Mouse (Mus musculus) forebrain, embryonic 15.5 days (tissue): ENCODE data around the gene Tshr. TPM values are rescaled to one million over a fixed set of nuclear protein-coding genes. Genes with fewer than 3 reads are reported as not detected.

Source experiments
- ATAC-seq: fragments of 200-750 bp; cut with Nextera tagmentation; replicated peaks from 2 replicates; pipeline ENCODE4 v1.8.0; 2017; ENCODE audit warnings: mild to moderate bottlenecking, moderate TSS enrichment, moderate library complexity
- H3K27ac ChIP-seq: fragments of 300-500 bp; sonication (generic); replicated peaks from 2 replicates; pipeline ENCODE4 v1.5.1; 2015; ENCODE audit warnings: mild to moderate bottlenecking, inconsistent platforms
- H3K27me3 ChIP-seq: fragments of 300-500 bp; sonication (generic); 2 replicates; pipeline ENCODE4 v1.6.1; 2015; ENCODE audit warnings: inconsistent platforms
- H3K36me3 ChIP-seq: fragments of 300-500 bp; sonication (generic); 2 replicates; pipeline ENCODE4 v1.6.1; 2015; ENCODE audit warnings: mild to moderate bottlenecking, inconsistent platforms
- H3K4me1 ChIP-seq: fragments of 300-500 bp; sonication (generic); 2 replicates; pipeline ENCODE4 v1.6.1; 2015; ENCODE audit warnings: inconsistent platforms
- H3K4me2 ChIP-seq: fragments of 300-500 bp; sonication (generic); replicated peaks from 2 replicates; pipeline ENCODE4 v1.6.1; 2015; ENCODE audit warnings: mild to moderate bottlenecking, inconsistent platforms
- H3K4me3 ChIP-seq: fragments of 300-500 bp; sonication (generic); 2 replicates; pipeline ENCODE4 v1.5.1; 2015; ENCODE audit warnings: mild to moderate bottlenecking, inconsistent platforms
- H3K9ac ChIP-seq: fragments of 300-500 bp; sonication (generic); replicated peaks from 2 replicates; pipeline ENCODE4 v1.6.1; 2015; ENCODE audit warnings: mild to moderate bottlenecking, inconsistent platforms
- H3K9me3 ChIP-seq: fragments of 300-500 bp; sonication (generic); 2 replicates; pipeline ENCODE4 v1.6.1; 2016; ENCODE audit warnings: inconsistent platforms
- WGBS: fragments of 180-500 bp; shearing (Covaris S2); methylation state at CpG from one replicate; pipeline ENCODE4 v1.1.7; 2015; ENCODE audit warnings: mixed read lengths; 5-methylcytosine and 5-hydroxymethylcytosine counted together
- polyA plus RNA-seq: library from polyadenylated mRNA; unstranded; fragments of >200 nt; fragmentation: Nextera tagmentation; extraction: Ambion mirVana; gene quantifications from 2 replicates; pipeline ENCODE4 v1.2.1, GENCODE M21; 2015

Tshr gene
- polyA plus RNA-seq, 1 experiment from 2014 or later, result 1.1 TPM

DNA sequence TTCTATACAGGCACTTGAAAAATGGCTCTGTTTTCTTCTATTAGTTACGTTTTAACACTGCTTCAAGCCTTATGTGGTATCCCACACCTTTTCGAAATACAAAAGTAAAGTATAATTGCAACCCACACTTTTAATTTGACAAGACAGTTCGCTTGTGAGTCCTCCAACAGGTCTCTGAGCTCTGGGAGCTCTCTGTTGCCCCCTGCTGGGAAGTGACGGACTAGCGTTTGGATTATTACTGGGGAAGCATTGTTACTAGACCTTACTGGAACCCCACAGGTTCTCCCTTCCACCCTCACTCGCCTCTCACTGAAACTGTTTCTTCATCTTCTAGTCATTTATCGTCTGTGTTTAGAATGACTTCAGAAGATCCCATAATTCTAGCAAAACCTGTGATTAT is 34.4 kb downstream of the Tshr start:
- no peak overlapping the region for H3K27ac ChIP-seq
- ATAC-seq, result no peak
- H3K4me2 ChIP-seq, result no peak overlapping the region
- H3K27me3 ChIP-seq, result no peaks in the 10 kb centered on the region
- peaks cover 22% of the 10 kb centered on the region for H3K4me1 ChIP-seq
- H3K4me3 ChIP-seq, result no peak overlapping the region
- no peaks in the 10 kb centered on the region for H3K9me3 ChIP-seq
- WGBS, result 52% methylated on average over 7 of the region's 7 CpGs
- H3K9ac ChIP-seq, result no peak overlapping the region
- H3K36me3 ChIP-seq, result no peaks in the 10 kb centered on the region

DNA sequence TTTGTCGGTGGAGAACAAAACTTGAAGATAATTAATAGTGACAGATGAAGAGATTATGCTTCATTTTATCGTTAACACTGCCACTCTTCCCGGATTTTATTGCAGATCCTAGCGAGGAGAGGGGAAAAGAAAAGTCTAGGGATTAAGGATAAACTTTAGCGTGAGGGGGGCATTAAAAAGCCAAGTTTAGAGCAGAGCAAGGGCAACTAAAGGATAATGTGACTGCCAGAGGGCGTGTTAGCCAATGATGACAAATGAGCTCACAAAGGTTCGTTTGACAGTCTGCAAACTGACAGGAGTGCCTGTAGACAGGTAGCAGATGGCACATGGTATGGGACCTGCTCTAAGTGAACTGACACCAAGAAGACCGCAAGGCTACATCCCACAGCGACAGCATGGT is 36.9 kb downstream of the Tshr start:
- no peaks in the 10 kb centered on the region for H3K9me3 ChIP-seq
- H3K36me3 ChIP-seq, result no peaks in the 10 kb centered on the region
- WGBS, result 45% methylated on average over 9 of the region's 9 CpGs
- no peak overlapping the region for H3K27ac ChIP-seq
- no peak overlapping the region for H3K9ac ChIP-seq
- no peak for ATAC-seq
- H3K4me2 ChIP-seq, result no peak overlapping the region
- H3K27me3 ChIP-seq, result no peaks in the 10 kb centered on the region
- H3K4me3 ChIP-seq, result no peak overlapping the region
- H3K4me1 ChIP-seq, result peaks cover 16% of the 10 kb centered on the region

DNA sequence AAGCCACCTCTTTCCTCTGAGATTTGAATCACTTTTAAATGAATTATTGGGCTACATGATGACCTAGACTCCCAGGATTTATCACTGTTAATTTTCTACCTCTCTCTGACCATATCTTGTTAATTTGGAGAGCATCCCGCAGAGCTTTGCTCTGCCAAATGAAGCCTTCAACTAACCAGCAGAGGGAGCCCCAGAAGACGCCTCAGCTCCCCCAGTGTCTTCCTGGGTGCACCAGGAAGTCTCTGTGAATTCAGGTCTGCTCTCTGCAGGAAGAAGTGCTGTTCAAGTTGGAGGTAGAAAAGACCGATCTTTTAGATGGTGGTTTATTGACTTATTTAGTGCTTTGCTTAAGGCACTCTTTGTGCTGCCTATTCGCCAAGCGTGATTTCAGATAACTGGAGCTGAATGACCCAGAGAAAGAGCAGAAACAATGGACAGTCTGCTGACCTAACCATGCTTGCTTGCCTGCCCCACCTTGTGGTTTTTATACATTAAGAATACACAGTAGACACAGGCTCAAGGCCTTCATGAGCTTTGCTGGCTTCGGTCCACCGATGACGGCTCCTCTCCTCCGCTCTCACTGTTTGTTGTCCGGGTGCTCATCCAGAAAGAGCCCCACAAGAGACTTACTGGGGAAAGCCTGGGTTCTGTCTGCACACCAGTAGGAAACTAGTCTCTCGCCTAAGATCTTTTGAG is 38.9 kb downstream of the Tshr start:
- H3K27ac ChIP-seq, result no peak overlapping the region
- H3K4me3 ChIP-seq, result no peak overlapping the region
- peak; percentile 69; the same call in 1 of the 2 replicates for ATAC-seq
- WGBS, result 69% methylated on average over 11 of the region's 11 CpGs
- no peak overlapping the region for H3K9ac ChIP-seq
- H3K9me3 ChIP-seq, result no peaks in the 10 kb centered on the region
- no peaks in the 10 kb centered on the region for H3K36me3 ChIP-seq
- H3K4me2 ChIP-seq, result no peak overlapping the region
- H3K27me3 ChIP-seq, result no peaks in the 10 kb centered on the region
- H3K4me1 ChIP-seq, result no peaks in the 10 kb centered on the region

DNA sequence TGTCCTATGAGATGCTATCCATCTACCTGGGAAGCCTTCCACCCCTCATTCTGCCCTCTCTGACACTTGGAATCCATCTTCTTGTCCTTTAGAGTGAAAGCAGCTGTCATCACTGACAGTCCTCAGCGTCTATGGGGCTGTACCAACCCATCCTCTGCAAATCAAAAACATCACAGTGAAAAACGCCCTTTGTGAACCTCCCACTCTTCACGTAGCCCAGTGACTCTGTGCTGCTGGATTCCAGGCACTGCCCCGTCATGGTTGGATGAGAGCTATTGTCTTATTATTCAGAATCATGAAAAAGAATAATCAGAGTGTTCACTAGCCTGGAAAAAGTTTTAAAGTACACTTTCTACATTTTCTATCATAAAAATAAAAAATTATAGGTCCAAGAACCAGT is 42.1 kb downstream of the Tshr start:
- H3K27me3 ChIP-seq, result no peaks in the 10 kb centered on the region
- no peaks in the 10 kb centered on the region for H3K9me3 ChIP-seq
- H3K9ac ChIP-seq, result no peak overlapping the region
- no peak overlapping the region for H3K4me2 ChIP-seq
- no peak overlapping the region for H3K27ac ChIP-seq
- no peaks in the 10 kb centered on the region for H3K4me1 ChIP-seq
- no peak for ATAC-seq
- 37% methylated on average over 4 of the region's 4 CpGs for WGBS
- no peaks in the 10 kb centered on the region for H3K36me3 ChIP-seq
- H3K4me3 ChIP-seq, result no peak overlapping the region

DNA sequence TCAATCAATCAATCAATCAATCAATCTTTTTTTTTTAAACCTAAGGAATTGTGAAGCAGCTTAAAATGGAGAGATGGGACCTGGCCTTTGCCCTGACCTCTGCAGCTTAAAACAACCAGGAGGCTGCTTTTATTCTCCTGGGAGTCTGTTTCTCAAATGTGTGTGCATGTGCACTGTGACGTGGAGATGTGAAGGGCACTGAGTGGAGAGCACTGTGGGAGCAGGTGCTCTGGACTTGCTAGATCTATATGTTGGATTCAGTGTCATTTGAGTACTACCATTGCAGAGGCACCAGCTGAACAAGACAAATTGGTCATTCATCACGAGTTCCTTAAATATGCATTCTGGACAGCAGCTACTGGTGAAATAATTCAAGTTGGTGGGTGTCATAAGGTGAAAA is 42.8 kb downstream of the Tshr start:
- Histone ChIP-seq H3K9me3 (no peaks in the 10 kb centered on the region), H3K27me3 (no peaks in the 10 kb centered on the region)

DNA sequence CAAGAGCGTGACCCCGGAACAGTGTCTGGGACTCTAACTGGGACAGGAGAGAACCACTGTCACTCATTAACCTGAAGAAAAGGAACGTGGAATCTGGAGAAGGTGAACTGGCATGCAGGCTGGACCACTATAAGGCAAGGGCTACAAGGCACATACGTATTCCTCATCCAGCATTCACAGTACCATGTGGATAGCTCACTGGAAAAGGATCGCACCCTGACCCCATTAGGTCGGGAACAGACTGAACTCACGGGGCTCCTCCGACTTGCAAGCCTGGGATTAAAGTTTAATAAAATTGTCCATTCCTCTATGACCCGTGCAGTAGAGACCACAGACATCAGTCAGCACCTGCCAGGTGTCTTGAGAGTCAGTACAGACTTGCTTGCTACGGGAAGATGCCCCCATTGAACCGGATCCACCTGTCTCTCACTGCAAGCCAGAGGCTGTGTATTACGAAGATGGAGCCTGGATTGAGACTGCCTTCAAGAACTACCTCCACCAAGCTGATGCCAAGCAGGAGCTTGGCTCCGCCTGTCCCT is 97.9 kb downstream of the Tshr start:
- Histone ChIP-seq H3K9ac (no peak overlapping the region), H3K27me3 (no peaks in the 10 kb centered on the region), H3K27ac (no peak overlapping the region), H3K4me1 (no peaks in the 10 kb centered on the region), H3K4me3 (no peak overlapping the region), H3K4me2 (no peak overlapping the region), H3K36me3 (no peaks in the 10 kb centered on the region), H3K9me3 (no peaks in the 10 kb centered on the region)
- WGBS, result 90% methylated on average over 13 of the region's 13 CpGs
- ATAC-seq, result no peak

More for the DNA sequence above, 42.8 kb downstream of the Tshr start:
- Histone ChIP-seq H3K4me3 (no peak overlapping the region), H3K36me3 (no peaks in the 10 kb centered on the region), H3K9ac (no peak overlapping the region), H3K4me1 (no peaks in the 10 kb centered on the region), H3K4me2 (no peak overlapping the region), H3K27ac (no peak overlapping the region)
- no peak for ATAC-seq
- 69% methylated on average over 2 of the region's 2 CpGs for WGBS

DNA sequence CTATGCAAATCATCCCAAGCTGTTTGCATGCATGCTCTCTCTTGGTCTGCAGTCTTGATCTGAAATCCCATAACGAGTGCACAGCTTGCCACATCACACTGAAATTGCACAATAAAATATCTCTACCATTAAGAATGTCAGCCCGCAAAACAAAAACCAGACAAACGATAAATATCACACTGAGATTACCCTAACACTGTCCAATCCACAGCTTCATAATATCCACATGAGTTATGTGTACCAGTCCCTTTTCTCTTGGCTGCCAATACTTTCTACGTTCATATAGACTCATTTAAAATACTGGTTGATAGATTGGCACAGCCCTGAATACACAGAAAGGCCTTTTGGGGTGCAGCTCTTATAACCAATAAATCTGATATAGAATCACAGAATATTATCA is 102.0 kb downstream of the Tshr start:
- H3K9ac ChIP-seq, result no peak overlapping the region
- WGBS, result 87% methylated on average over 4 of the region's 4 CpGs
- H3K4me3 ChIP-seq, result no peak overlapping the region
- H3K4me1 ChIP-seq, result no peaks in the 10 kb centered on the region
- H3K4me2 ChIP-seq, result no peak overlapping the region
- H3K36me3 ChIP-seq, result no peaks in the 10 kb centered on the region
- no peaks in the 10 kb centered on the region for H3K9me3 ChIP-seq
- H3K27me3 ChIP-seq, result no peaks in the 10 kb centered on the region
- ATAC-seq, result no peak
- no peak overlapping the region for H3K27ac ChIP-seq

DNA sequence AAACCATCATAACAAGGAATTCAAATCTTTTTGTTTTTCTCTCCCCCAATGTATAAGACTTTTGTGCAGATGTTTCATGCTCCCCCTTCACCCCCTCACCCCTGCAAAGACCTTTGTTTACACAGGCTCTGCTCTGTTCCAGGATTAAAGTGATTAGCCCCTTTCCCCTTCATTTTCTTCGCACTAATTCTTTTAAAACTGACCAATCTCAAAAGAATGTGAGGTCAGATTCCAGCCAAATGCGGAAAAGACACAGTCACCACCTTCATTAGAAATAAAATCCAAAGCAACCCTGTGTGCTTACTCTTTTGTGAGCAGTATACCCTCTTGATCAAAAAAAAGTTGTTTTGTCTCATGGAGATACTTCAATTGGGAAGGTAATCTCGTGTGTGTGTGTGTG is 104.0 kb downstream of the Tshr start:
- Histone ChIP-seq H3K36me3 (no peaks in the 10 kb centered on the region), H3K27me3 (no peaks in the 10 kb centered on the region), H3K9me3 (no peaks in the 10 kb centered on the region), H3K4me1 (no peaks in the 10 kb centered on the region), H3K4me2 (no peak overlapping the region), H3K4me3 (no peak overlapping the region), H3K9ac (no peak overlapping the region), H3K27ac (no peak overlapping the region)
- WGBS, result 13% methylated on average over 3 of the region's 3 CpGs
- ATAC-seq, result no peak

DNA sequence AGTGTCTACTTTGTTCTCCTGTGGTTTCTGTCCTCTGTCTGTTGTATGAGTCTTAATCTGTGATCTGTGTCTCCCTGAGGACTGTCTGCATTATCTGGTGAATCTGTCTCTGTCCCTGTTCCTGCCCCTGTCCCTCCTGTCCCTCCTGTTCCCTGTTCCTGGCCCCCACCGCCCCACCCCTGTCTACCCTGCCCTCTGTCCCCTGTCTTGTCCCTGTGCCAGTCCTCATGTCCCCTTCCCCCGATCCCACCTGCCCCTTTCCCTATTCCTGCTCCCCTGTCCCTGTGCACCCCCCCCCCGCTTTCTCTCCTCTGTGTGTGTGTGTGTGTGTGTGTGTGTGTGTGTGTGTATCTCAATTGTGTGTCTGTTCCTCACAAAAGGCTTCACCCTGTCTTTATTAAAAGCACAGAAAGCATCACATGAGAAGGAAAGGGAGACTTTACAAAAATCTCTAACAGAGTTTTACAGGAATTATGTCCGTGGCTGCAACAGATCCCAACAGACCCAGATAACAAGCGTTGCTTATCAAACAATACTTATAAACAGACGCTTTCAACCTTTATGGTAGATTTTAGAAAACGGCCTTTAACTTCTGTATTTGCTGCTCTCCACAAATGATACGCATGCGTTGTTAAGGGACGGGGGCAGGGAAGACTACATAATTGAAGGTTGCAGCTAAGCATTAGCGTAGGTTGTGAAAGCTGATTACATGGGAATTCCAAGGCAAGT is 111.3 kb downstream of the Tshr start:
- peak; percentile 67; the same call in 1 of the 2 replicates for ATAC-seq

DNA sequence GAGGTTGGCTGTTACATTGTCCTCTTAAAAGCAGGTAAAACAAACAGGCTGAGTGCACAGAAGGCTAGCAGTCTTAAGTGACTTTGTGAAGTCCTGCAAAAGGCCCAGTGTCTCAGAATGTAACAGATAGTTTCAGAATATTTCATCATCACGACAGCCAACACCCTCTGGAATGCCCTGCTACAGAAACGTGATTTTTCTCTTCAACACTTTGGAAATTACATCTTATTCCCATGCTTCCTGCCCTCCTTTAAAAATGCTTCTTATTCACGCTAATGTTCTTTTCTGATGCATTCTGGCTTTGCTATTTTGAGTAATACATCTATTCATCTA is 111.8 kb downstream of the Tshr start:
- H3K4me1 ChIP-seq, result peaks cover 17% of the 10 kb centered on the region
- 13% methylated on average over 3 of the region's 3 CpGs for WGBS
- peak overlapping the region; percentile 14; the same call in 1 of the 2 replicates for H3K9ac ChIP-seq
- no peak overlapping the region for H3K4me3 ChIP-seq
- H3K27ac ChIP-seq, result peak overlapping the region; percentile 53
- H3K9me3 ChIP-seq, result no peaks in the 10 kb centered on the region
- H3K36me3 ChIP-seq, result no peaks in the 10 kb centered on the region
- no peaks in the 10 kb centered on the region for H3K27me3 ChIP-seq
- peak overlapping the region; percentile 27 for H3K4me2 ChIP-seq
- no peak for ATAC-seq

More for the DNA sequence above, 111.3 kb downstream of the Tshr start:
- Histone ChIP-seq H3K9me3 (no peaks in the 10 kb centered on the region), H3K27me3 (no peaks in the 10 kb centered on the region), H3K4me1 (peaks cover 17% of the 10 kb centered on the region), H3K4me3 (no peak overlapping the region), H3K27ac (peak overlapping the region; percentile 53), H3K9ac (peak overlapping the region; percentile 14; the same call in 1 of the 2 replicates), H3K36me3 (no peaks in the 10 kb centered on the region), H3K4me2 (peak overlapping the region; percentile 27)
- WGBS, result 35% methylated on average over 11 of the region's 11 CpGs

DNA sequence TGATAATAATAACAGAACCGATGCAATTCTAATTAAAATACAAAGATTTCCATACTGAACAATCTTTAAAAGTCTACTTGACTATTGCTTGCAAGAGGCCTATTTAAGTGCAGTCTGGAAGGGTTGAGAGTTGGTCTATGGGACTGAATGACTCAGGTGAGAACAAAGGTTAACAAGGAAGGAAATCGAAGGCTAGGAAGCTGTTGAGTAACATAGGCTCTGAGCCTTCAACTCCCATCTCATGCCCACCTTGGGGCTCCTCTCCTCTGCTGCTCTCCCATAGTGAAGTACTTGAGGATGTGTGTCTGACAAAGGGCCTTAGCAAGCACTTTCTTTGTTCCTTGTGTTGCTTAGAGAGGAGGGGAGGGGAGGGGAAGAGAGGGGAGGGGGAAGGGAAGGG is 116.1 kb downstream of the Tshr start:
- Histone ChIP-seq H3K27ac (no peak overlapping the region), H3K36me3 (no peaks in the 10 kb centered on the region), H3K9me3 (no peaks in the 10 kb centered on the region), H3K27me3 (no peaks in the 10 kb centered on the region), H3K4me3 (no peak overlapping the region), H3K4me1 (peaks cover 14% of the 10 kb centered on the region), H3K4me2 (no peak overlapping the region), H3K9ac (no peak overlapping the region)
- no peak for ATAC-seq
- 90% methylated on average over 2 of the region's 2 CpGs for WGBS

DNA sequence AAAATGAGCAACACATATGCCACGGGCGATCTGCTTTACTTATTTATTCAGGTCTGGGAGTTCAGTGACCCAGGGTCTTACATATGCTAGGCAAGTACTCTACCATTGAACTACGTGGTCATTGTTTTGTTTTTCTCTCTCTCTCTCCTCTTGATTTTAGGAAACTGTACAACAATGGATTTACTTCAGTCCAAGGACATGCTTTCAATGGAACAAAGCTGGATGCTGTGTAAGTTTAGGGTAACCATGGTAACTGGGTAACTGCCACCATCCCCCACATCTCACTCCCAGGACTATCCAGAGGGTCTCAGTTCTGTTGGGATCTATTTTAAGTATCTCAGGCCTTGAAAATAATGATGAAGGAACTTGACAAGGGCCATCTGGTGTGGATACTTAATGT is 127.4 kb downstream of the Tshr start:
- no peak overlapping the region for H3K27ac ChIP-seq
- H3K9me3 ChIP-seq, result no peaks in the 10 kb centered on the region
- no peak overlapping the region for H3K9ac ChIP-seq
- H3K4me2 ChIP-seq, result no peak overlapping the region
- 34% methylated on average over 3 of the region's 3 CpGs for WGBS
- no peaks in the 10 kb centered on the region for H3K27me3 ChIP-seq
- H3K36me3 ChIP-seq, result no peaks in the 10 kb centered on the region
- H3K4me1 ChIP-seq, result 0 out of 2 replicates have a peak, but pooled peaks cover 3% of the 10 kb centered on the region
- H3K4me3 ChIP-seq, result no peak overlapping the region
- peak; percentile 76 for ATAC-seq
